Mouse (Mus musculus) ES-E14 (cell line): ENCODE data around the gene Marf1.

Experiments used
- CHD2 ChIP-seq: IDR thresholded peaks from 2 replicates; pipeline ENCODE4 v1.6.1; 2014; ENCODE audit warnings: mild to moderate bottlenecking, low read depth, low read length, inconsistent platforms
- HCFC1 ChIP-seq: IDR thresholded peaks from 2 replicates; pipeline ENCODE4 v1.6.1; 2012; ENCODE audit warnings: low read length, inconsistent platforms, borderline replicate concordance; ENCODE audit not compliant: insufficient read depth
- MAFK ChIP-seq: IDR thresholded peaks from 2 replicates; pipeline ENCODE4 v1.6.1; 2014; ENCODE audit warnings: mild to moderate bottlenecking, low read depth, low read length, inconsistent platforms; ENCODE audit not compliant: insufficient read depth
- ZC3H11A ChIP-seq: IDR thresholded peaks from 2 replicates; pipeline ENCODE4 v1.6.1; 2012; ENCODE audit warnings: low read depth, mild to moderate bottlenecking, inconsistent platforms, low read length, borderline replicate concordance
- ZNF384 ChIP-seq: IDR thresholded peaks from 2 replicates; pipeline ENCODE4 v1.6.1; 2012; ENCODE audit warnings: low read depth, low read length, inconsistent platforms

GRCm38 (mm10) chr16:14169706-14170105 lies 6.6 kb upstream of the Marf1 start:
- TF ChIP-seq CHD2 = no peak
- no peak for TF ChIP-seq HCFC1
- no peak for TF ChIP-seq ZC3H11A
- TF ChIP-seq MAFK = no peak
- no peak for TF ChIP-seq ZNF384
